Mouse (Mus musculus) bone marrow, adult 2 months (tissue): ENCODE measurements around the gene Cntfr.

Experiments
- CTCF ChIP-seq: fragments of 200-500 bp; IDR thresholded peaks from 2 replicates; pipeline ENCODE4 v1.5.1; 2011; ENCODE audit warnings: low read length, control low read depth; ENCODE audit not compliant: control insufficient read depth, insufficient read depth
- POLR2A ChIP-seq: fragments of 200-500 bp; IDR thresholded peaks from 2 replicates; pipeline ENCODE4 v1.6.1; 2011; ENCODE audit warnings: low read depth, mild to moderate bottlenecking, control low read depth, low read length, borderline replicate concordance; ENCODE audit not compliant: control insufficient read depth

- TF ChIP-seq CTCF (no peak), POLR2A (no peak)
These were observed 48.7 kb downstream of the Cntfr start for GRCm38 (mm10) chr4:41648157-41648556.
